Mouse (Mus musculus) cerebellum, adult 9-10 months (tissue): ENCODE data around the gene Ppp1r10.

Source experiments
- DNase-seq: peaks from one replicate; pipeline ENCODE4 v3.0.0; 2022

Ppp1r10 gene

GRCm38 (mm10) chr17:35903343-35903991 lies 12.8 kb upstream of the Ppp1r10 start:
- no peak for DNase-seq

- DNase-seq: no peak
These were observed 12.3 kb upstream of the Ppp1r10 start for GRCm38 (mm10) chr17:35903992-35904355.

GRCm38 (mm10) chr17:35905587-35905986 lies 10.6 kb upstream of the Ppp1r10 start:
- DNase-seq: no peak

- DNase-seq: no peak
These were observed 8.6 kb upstream of the Ppp1r10 start for GRCm38 (mm10) chr17:35907609-35908008.

- no peak for DNase-seq
These were observed 6.9 kb upstream of the Ppp1r10 start for GRCm38 (mm10) chr17:35909186-35909918.

- peak; percentile 87 for DNase-seq
These were observed 6.3 kb upstream of the Ppp1r10 start, which contains the start of gene Atat1 for GRCm38 (mm10) chr17:35909919-35910369. Gene Atat1 (minus strand): TSS chr17:35910075.

- no peak for DNase-seq
These were observed 1.3 kb upstream of the Ppp1r10 start for GRCm38 (mm10) chr17:35914975-35915374.

GRCm38 (mm10) chr17:35915538-35916296 lies 517 bp upstream of the Ppp1r10 start:
- peak; percentile 70 for DNase-seq

GRCm38 (mm10) chr17:35917143-35917462 lies 869 bp downstream of the Ppp1r10 start:
- no peak for DNase-seq

GRCm38 (mm10) chr17:35917463-35918251 lies 1.4 kb downstream of the Ppp1r10 start:
- DNase-seq: peak; percentile 88

- DNase-seq: peak; percentile 85
These were observed 2.2 kb downstream of the Ppp1r10 start for GRCm38 (mm10) chr17:35918276-35919059.

GRCm38 (mm10) chr17:35919060-35919715 lies 3.0 kb downstream of the Ppp1r10 start:
- peak; percentile 98 for DNase-seq

GRCm38 (mm10) chr17:35919864-35920301 lies 3.6 kb downstream of the Ppp1r10 start:
- DNase-seq: peak; percentile 68

GRCm38 (mm10) chr17:35920384-35920783 lies 4.2 kb downstream of the Ppp1r10 start:
- no peak for DNase-seq

- DNase-seq: peak; percentile 75
These were observed 4.8 kb downstream of the Ppp1r10 start for GRCm38 (mm10) chr17:35920862-35921562.

GRCm38 (mm10) chr17:35921710-35922109 lies 5.5 kb downstream of the Ppp1r10 start:
- no peak for DNase-seq

GRCm38 (mm10) chr17:35922566-35922965 lies 6.3 kb downstream of the Ppp1r10 start:
- DNase-seq: peak; percentile 34

- no peak for DNase-seq
These were observed 7.0 kb downstream of the Ppp1r10 start for GRCm38 (mm10) chr17:35923281-35923680.

- DNase-seq: no peak
These were observed 11.2 kb downstream of the Ppp1r10 start for GRCm38 (mm10) chr17:35927471-35927870.

GRCm38 (mm10) chr17:35929534-35929933 lies 13.3 kb downstream of the Ppp1r10 start:
- no peak for DNase-seq

GRCm38 (mm10) chr17:35930627-35931026 lies 14.4 kb downstream of the Ppp1r10 start:
- DNase-seq: no peak
